Mouse (Mus musculus) liver, adult 2 months (tissue): ENCODE measurements around the gene Phf19. TPM values are rescaled to one million over a fixed set of nuclear protein-coding genes. Genes with fewer than 3 reads are reported as not detected.

Source experiments
- DNase-seq: peaks from one replicate; pipeline ENCODE4 v3.0.0-alpha.2; 2011; ENCODE audit warnings: low read depth, low spot score; ENCODE audit errors: extremely low read depth
- H3K27ac ChIP-seq: fragments of 200-500 bp; replicated peaks from 2 replicates; pipeline ENCODE4 v1.5.1; 2012; ENCODE audit warnings: low read depth, mild to moderate bottlenecking, control low read depth, inconsistent platforms, low read length; ENCODE audit not compliant: insufficient read depth
- H3K27me3 ChIP-seq: fragments of 200-500 bp; 2 replicates; pipeline ENCODE4 v1.6.1; 2012; ENCODE audit warnings: mild to moderate bottlenecking, moderate library complexity, low read length, inconsistent platforms; ENCODE audit not compliant: control insufficient read depth, insufficient read depth
- H3K36me3 ChIP-seq: fragments of 200-500 bp; 2 replicates; pipeline ENCODE4 v1.6.1; 2012; ENCODE audit warnings: low read length, inconsistent platforms; ENCODE audit not compliant: control insufficient read depth, insufficient read depth
- H3K4me1 ChIP-seq: fragments of 200-500 bp; 2 replicates; pipeline ENCODE4 v1.6.1; 2011; ENCODE audit warnings: low read length; ENCODE audit not compliant: control insufficient read depth, insufficient read depth
- H3K4me3 ChIP-seq: fragments of 200-500 bp; 2 replicates; pipeline ENCODE4 v1.5.1; 2011; ENCODE audit warnings: low read depth, mild to moderate bottlenecking, control low read depth, low read length, moderate library complexity; ENCODE audit not compliant: insufficient read depth
- H3K79me2 ChIP-seq: fragments of 200-500 bp; 2 replicates; pipeline ENCODE4 v1.6.1; 2012; ENCODE audit warnings: inconsistent platforms, mild to moderate bottlenecking, low read length, moderate library complexity; ENCODE audit not compliant: control insufficient read depth, insufficient read depth
- H3K9ac ChIP-seq: fragments of 200-500 bp; 2 replicates; pipeline ENCODE4 v1.6.1; 2012; ENCODE audit warnings: low read depth, mild to moderate bottlenecking, control low read depth, inconsistent platforms, low read length
- CTCF ChIP-seq: fragments of 200-500 bp; IDR thresholded peaks from 2 replicates; pipeline ENCODE4 v1.5.1; 2011; ENCODE audit warnings: low read depth, low read length, control low read depth
- POLR2A ChIP-seq: fragments of 200-500 bp; IDR thresholded peaks from 2 replicates; pipeline ENCODE4 v1.6.1; 2011; ENCODE audit warnings: low read length, control low read depth; ENCODE audit not compliant: insufficient read depth; ENCODE audit errors: extremely low read depth
- WGBS: fragments of 180-500 bp; shearing (Covaris S2); methylation state at CpG from one replicate; pipeline ENCODE4 v1.1.7; 2018; 5-methylcytosine and 5-hydroxymethylcytosine counted together
- polyA plus RNA-seq: library from polyadenylated mRNA; depleted of rRNA; stranded (reverse); fragments of >200 nt; gene quantifications from 2 replicates; pipeline ENCODE4 v1.2.3, GENCODE M21; 2012
- total RNA-seq: library from RNA; depleted of rRNA; stranded (reverse); fragments of >200 nt; gene quantifications from 2 replicates; pipeline ENCODE4 v1.2.3, GENCODE M21; 2014

The Phf19 gene
- total and polyA plus RNA-seq, 2 experiments, result 0.21 to 0.55 TPM

DNA sequence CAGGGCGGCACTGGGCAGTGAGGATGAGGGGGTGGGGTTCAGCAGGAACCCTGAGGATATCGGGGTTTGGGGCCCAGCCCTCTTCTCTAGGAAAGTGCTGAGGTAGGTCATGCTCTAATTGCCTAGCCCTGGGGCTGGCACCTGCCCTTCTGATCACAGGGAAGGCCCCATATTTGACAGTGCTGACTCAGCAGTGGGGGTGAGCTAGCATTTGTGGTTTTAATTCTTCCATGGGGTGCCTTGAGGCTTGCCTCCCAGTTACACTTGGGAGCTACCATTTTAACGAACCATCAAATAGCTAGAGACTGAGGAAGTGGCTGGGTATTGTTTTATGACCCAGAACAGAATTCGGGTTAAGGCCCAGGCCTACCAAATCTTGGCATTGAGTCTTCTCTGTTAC lies 31.8 kb upstream of the Phf19 start:
- H3K9ac ChIP-seq, result no peak overlapping the region
- TF ChIP-seq POLR2A (no peak), CTCF (no peak)
- no peak overlapping the region for H3K4me3 ChIP-seq
- no peaks in the 10 kb centered on the region for H3K4me1 ChIP-seq
- no peaks in the 10 kb centered on the region for H3K36me3 ChIP-seq
- no peaks in the 10 kb centered on the region for H3K27me3 ChIP-seq
- H3K27ac ChIP-seq, result no peak overlapping the region
- DNase-seq, result no peak
- 84% methylated on average over 4 of the region's 4 CpGs for WGBS
- no peaks in the 10 kb centered on the region for H3K79me2 ChIP-seq

- 26% methylated on average over 8 of the region's 8 CpGs for WGBS
- no peaks in the 10 kb centered on the region for H3K79me2 ChIP-seq
- H3K4me3 ChIP-seq, result peak overlapping the region; percentile 40
- no peaks in the 10 kb centered on the region for H3K27me3 ChIP-seq
- DNase-seq, result peak; percentile 15
- H3K4me1 ChIP-seq, result no peaks in the 10 kb centered on the region
- no peaks in the 10 kb centered on the region for H3K36me3 ChIP-seq
- no peak for TF ChIP-seq CTCF
- no peak overlapping the region for H3K9ac ChIP-seq
- no peak overlapping the region for H3K27ac ChIP-seq
These were observed 30.9 kb upstream of the Phf19 start for GRCm38 (mm10) chr2:34944761-34945160.

DNA sequence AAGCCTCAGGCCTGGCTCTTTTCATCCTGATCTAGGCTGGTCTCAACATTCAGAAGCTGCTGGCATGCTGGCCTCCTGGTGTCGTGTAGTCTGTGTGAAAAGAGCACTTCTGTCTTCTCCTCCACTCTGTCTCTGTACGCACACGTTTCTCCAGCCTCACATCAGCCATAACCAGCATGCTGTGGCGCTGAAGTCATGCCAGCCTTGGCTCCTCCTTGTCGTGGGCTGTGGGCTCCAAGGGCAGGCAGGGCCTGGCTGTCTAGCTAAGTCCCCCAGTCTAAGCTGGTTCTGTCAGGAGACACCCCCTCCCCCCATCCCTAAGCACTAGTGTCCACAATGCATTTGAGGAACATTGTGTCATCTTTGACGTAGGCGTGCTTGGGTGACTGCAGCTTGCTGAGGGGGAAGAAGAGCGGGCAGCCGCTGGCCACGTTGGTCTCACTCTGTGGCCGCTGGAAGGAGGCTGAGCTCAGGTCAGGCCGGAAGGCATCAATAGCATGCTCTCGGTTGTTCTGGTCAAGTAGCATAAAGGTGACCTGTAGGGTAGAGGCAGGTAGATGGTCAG lies 29.8 kb upstream of the Phf19 start:
- Histone ChIP-seq H3K27ac (no peak overlapping the region), H3K27me3 (no peaks in the 10 kb centered on the region), H3K4me3 (no peak overlapping the region), H3K79me2 (no peaks in the 10 kb centered on the region), H3K36me3 (no peaks in the 10 kb centered on the region), H3K9ac (no peak overlapping the region), H3K4me1 (no peaks in the 10 kb centered on the region)
- TF ChIP-seq POLR2A (no peak), CTCF (no peak)
- WGBS, result 81% methylated on average over 13 of the region's 13 CpGs
- DNase-seq, result no peak

DNA sequence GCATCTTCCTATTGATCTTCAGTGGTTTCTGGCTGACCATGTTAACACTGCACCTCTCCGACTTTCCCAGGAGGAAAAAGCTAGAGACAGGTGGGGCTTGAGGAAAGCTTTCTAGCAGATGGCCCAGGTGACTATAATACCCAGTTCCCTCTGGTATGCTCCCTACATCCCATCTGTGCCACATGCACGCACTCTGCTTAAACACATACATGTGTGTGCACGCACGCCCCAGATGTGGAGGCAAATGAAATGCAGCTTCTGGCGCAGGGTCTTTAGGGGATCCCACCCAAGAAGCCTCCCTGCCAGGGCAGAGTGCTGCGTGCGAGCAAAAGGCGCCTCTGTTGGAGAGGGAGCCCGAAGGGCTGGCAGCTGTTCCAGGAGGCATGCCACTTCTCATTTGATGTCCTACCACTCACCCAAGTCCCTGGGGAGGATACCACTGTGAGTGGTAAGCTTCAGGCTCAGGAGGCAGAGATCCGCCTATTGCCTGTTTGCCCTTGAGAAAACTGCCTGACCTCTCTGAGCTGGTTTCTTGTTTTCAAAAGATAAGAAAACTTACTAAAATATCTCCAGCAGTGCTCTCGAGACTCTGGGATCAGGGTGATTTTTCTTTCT lies 27.3 kb upstream of the Phf19 start:
- WGBS, result 87% methylated on average over 11 of the region's 11 CpGs
- Histone ChIP-seq H3K9ac (no peak overlapping the region), H3K4me3 (no peak overlapping the region), H3K79me2 (no peaks in the 10 kb centered on the region), H3K27me3 (0 out of 2 replicates have a peak, but pooled peaks cover 2% of the 10 kb centered on the region), H3K4me1 (no peaks in the 10 kb centered on the region), H3K36me3 (no peaks in the 10 kb centered on the region), H3K27ac (no peak overlapping the region)
- TF ChIP-seq CTCF (no peak), POLR2A (no peak)
- no peak for DNase-seq

DNA sequence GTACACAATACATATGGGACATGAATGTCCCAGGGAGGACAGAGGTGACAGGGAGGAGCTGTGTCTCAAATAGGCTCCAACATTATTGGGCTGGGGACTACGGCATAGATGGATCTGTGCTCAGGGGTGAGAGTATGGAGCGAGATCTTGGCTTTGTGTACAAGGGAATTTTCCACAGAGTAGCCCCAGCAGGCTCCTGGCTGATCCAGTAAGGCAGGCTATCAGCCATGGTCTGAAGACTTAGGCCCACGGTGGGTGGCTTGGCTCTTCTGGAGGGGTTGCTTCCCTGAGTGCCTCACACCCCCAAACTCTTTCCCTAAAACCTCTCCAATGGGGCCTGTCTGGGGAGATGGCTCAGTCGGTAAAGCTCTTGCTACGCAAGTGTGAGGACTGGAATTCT lies 26.4 kb upstream of the Phf19 start:
- 81% methylated on average over 5 of the region's 5 CpGs for WGBS
- Histone ChIP-seq H3K9ac (no peak overlapping the region), H3K4me1 (no peaks in the 10 kb centered on the region), H3K36me3 (no peaks in the 10 kb centered on the region), H3K27ac (no peak overlapping the region), H3K4me3 (no peak overlapping the region), H3K27me3 (0 out of 2 replicates have a peak, but pooled peaks cover 2% of the 10 kb centered on the region), H3K79me2 (no peaks in the 10 kb centered on the region)
- TF ChIP-seq POLR2A, result no peak
- DNase-seq, result no peak
